Mouse (Mus musculus) right cerebral cortex, postnatal 25 days (tissue): ENCODE measurements around the gene Gm4707.
"Not testable (repeated sequence)": the region's sequence is repeated elsewhere in the genome, so short reads cannot be mapped to it uniquely, and the experiment has no call there.

ENCODE experiments used
- DNase-seq: peaks from one replicate; pipeline ENCODE4 v3.0.0; 2022

The Gm4707 gene

DNA sequence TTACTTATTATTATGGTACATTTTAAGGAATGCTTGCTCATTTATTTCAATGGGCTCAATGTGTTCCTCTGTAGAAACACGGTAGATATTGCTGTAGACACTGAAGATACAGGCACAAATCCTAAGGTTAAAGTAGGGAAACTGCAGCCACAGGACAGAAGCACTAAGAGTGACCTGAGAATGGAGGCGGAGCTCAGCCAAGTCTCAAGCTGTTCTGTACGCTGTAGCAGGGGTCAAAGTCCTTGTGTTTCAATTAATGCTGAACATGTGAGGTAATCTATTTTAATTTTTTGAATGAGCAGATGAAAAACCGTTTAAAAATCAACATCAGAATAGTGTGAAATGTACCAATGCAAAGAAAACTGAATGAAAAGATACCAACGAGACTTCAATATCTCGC lies 16.4 kb downstream of the Gm4707 start:
- DNase-seq, result no peak

DNA sequence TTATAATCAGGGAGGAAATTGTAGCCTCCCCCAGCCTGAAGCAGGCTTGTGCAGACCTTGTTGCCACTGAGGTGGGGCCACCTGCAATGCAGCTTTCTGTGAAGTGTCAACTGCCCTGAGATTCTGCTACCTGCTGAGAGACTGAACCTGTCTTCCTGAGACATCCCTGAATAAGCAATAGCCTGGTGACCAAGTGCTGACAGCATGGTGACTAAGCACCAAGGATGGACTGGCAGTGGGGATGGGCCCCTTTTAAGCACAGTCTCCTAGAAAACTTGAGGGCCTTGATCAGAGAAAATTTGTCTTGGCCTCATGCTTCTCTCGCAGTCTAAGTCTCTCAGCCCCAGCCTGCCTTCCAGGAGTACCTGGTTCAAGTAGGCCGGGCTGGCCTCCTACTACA lies 37.2 kb downstream of the Gm4707 start:
- not testable (repeated sequence) for DNase-seq

DNA sequence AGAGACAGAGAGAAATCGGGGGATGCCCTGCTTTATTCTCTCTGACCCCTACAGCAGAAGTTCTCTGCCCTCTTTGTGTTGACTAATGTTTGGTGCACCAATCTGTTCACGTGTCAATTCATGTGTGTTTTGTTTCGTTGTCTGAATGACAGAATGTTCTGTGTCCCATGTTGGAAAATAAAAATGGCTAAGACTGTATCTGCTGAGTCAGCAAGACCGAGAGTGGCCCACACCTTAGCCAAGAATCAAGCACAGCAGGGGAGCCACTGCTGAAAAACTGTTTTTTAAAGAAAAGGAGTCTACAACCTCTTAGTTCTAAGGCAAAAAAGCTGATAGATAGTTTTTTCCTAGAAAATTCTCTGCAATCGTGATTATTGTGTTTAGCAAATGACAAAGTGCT lies 40.3 kb downstream of the Gm4707 start:
- DNase-seq, result not testable (repeated sequence)

DNA sequence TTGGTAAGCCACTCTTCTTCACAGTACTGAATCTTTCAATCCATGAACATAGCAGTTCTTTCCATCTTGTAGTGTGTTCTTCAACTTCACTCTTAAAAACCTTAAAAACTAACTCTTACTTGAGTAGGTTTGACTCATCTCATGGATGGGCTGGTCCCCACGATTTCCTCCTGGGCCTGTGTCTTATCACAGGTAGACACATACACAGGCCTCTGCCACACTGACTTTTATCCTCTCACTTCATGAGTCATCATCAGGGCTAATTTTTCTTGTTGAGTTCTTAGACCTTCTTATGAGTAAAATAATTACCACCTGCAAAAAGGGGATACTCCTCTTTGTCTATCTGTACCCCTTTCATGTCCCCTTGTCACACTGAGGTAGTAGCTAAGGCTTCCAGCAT lies 42.7 kb downstream of the Gm4707 start:
- no peak for DNase-seq
